Mouse (Mus musculus) heart, postnatal 0 days (tissue): ENCODE measurements around the gene Ube2q1.

ENCODE experiments used
- CTCF ChIP-seq: IDR thresholded peaks from 2 replicates; pipeline ENCODE4 v1.5.1; 2016; ENCODE audit warnings: antibody characterized with exemption, control low read depth, low read depth
- EP300 ChIP-seq: IDR thresholded peaks from 2 replicates; pipeline ENCODE4 v1.6.1; 2016; ENCODE audit warnings: antibody characterized with exemption, low read depth

GRCm38 (mm10) chr3:89781640-89782039, 8.2 kb downstream of the Ube2q1 start:
- TF ChIP-seq CTCF, result no peak
- TF ChIP-seq EP300, result no peak
